Mouse (Mus musculus) cerebellum, adult 2 months (tissue): ENCODE measurements around the gene Klf3.

Experiments used
- CTCF ChIP-seq: fragments of 200-500 bp; IDR thresholded peaks from 2 replicates; pipeline ENCODE4 v1.5.1; 2011; ENCODE audit warnings: low read depth, mild to moderate bottlenecking, control low read depth, low read length, moderate library complexity, borderline replicate concordance; ENCODE audit not compliant: insufficient read depth
- POLR2A ChIP-seq: fragments of 200-500 bp; IDR thresholded peaks from 2 replicates; pipeline ENCODE4 v1.6.1; 2011; ENCODE audit warnings: low read length, control low read depth, borderline replicate concordance; ENCODE audit not compliant: insufficient read depth

GRCm38 (mm10) chr5:64840087-64840486 lies 36.9 kb downstream of the Klf3 start:
- TF ChIP-seq POLR2A (no peak), CTCF (no peak)
